Mouse (Mus musculus) inflammation-experienced regulatory T-cells, adult 16 weeks (primary cell): Measurements from ENCODE around the gene Entpd3. TPM values are rescaled to one million over a fixed set of nuclear protein-coding genes. Genes with fewer than 3 reads are reported as not detected.

Source experiments
- polyA plus RNA-seq: library from polyadenylated mRNA; unstranded; fragments of 100-300 nt; shearing (Covaris generic); gene quantifications from one replicate; pipeline ENCODE4 v1.2.1, GENCODE M21; 2017

Gene Entpd3
- polyA plus RNA-seq, result not detected

GRCm38 (mm10) chr9:120539662-120540251, at the start of gene Entpd3:
Entpd3 (plus strand) TSS chr9:120539818.

DNA sequence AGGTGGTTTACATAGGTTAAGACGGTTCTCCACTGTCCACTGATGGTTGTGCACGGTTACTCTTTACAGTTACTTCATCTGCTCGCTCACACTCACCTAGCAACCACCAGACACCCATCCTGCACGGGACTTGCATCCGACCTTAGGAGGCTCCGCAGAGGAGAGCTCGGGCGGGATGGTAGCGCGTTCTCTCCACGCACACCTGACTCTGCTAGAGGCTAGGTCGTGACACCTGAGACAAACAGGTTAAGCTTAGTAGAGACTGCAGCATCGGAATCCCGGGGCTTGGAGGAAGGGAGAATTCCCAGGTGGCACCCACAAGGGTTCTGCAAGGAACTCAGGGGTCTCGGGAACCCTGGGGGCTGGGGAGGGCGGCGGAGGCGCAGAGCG, 47.6 kb upstream of the Entpd3 start, which contains the start of gene Eif1b:
Eif1b (plus strand) TSS at position 223 of the 390 bp plus-strand sequence.

DNA sequence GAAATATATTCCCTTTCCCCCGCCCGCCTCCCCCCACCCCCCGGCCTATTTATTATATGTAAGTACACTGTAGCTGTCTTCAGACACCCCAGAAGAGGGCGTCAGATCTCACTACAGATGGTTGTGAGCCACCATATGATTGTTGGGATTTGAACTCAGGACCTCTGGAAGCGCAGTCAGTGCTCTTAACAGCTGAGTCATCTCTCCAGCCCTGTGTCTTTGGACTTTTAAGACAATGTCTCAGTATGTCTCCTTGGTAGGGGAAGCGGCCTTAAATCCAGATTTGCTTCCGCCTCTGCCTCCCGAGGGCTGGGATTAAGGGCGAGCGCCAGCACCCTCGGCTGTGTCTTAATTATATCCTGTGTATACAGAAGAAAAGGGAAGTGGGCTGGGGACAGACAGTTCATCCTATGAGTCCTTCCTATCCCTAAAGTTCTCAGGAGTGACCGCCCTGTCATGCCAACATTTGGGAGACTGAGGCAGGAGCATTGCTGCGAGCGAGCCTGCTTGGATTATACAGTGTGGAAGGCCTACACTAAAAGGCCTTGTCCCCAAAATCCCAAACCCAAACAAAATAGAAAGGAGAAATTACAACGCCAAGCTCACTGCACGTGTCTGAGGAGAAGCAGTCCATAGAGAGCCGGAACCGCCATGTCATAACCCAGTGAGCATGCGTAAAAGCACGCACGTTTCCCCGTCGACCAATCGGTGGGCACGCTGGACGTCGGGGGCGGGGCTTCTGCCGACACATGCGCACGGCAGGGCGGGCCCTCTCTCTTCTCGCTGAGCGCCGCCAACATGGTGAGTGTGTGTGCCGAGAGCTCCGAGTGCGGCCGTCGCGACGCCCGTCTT, 31.3 kb downstream of the Entpd3 start, which contains the start of gene Rpl14:
Rpl14 (plus strand) TSS at position 704 of the 852 bp plus-strand sequence.

Other genes starting within 250 kb of the Entpd3 start
- not detected for gene Myrip, start 238.3 kb upstream of the Entpd3 start, polyA plus RNA-seq
- gene Eif1b, start 47.6 kb upstream of the Entpd3 start, polyA plus RNA-seq, result 87.0 TPM
- gene Rpl14, start 31.6 kb downstream of the Entpd3 start, polyA plus RNA-seq, result 741 TPM